Mouse (Mus musculus) embryonic fibroblast, embryonic 13.5 days (primary cell): ENCODE measurements around the gene Slu7.

ENCODE experiments used
- CTCF ChIP-seq: IDR thresholded peaks from 2 replicates; pipeline ENCODE4 v1.5.1; 2011; ENCODE audit warnings: mild to moderate bottlenecking, control low read depth, low read length, moderate library complexity, borderline replicate concordance; ENCODE audit not compliant: insufficient read depth
- POLR2A ChIP-seq: IDR thresholded peaks from 2 replicates; pipeline ENCODE4 v1.6.1; 2011; ENCODE audit warnings: low read depth, mild to moderate bottlenecking, control low read depth, low read length, moderate library complexity

- TF ChIP-seq CTCF, result no peak
- TF ChIP-seq POLR2A, result no peak
These were observed 46.3 kb upstream of the Slu7 start for GRCm38 (mm10) chr11:43387004-43387880.
